Mouse (Mus musculus): ENCODE data around the gene Alb. TPM values are rescaled to one million over a fixed set of nuclear protein-coding genes. Genes with fewer than 3 reads are reported as not detected.

The Alb gene
- 7.0 and 9.9 TPM in 2 replicates for polyA plus RNA-seq (2015; fragmentation: Nextera tagmentation; extraction: Ambion mirVana)

DNA sequence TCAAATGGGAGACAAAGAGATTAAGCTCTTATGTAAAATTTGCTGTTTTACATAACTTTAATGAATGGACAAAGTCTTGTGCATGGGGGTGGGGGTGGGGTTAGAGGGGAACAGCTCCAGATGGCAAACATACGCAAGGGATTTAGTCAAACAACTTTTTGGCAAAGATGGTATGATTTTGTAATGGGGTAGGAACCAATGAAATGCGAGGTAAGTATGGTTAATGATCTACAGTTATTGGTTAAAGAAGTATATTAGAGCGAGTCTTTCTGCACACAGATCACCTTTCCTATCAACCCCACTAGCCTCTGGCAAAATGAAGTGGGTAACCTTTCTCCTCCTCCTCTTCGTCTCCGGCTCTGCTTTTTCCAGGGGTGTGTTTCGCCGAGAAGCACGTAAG, at the start of gene Alb:
TSS of gene Alb (plus strand) at position 279 of the 400 bp plus-strand sequence.

GRCm38 (mm10) chr5:90490518-90490917, 29.8 kb downstream of the Alb start, which contains the start of gene Afp:
TSS of gene Afp (plus strand) at chr5:90490737.

GRCm38 (mm10) chr5:90518356-90519100, 57.8 kb downstream of the Alb start, which contains the start of gene Afm:
TSS of gene Afm (plus strand) at chr5:90518932.

Other genes with a start within 250 kb of the Alb start
- gene Cox18, start 236.9 kb upstream of the Alb start, polyA plus RNA-seq (2015; fragmentation: Nextera tagmentation; extraction: Ambion mirVana): 16.7 and 21.8 TPM in 2 replicates
- 11.6 and 13.7 TPM in 2 replicates for gene Ankrd17, start 94.3 kb upstream of the Alb start, polyA plus RNA-seq (2015; fragmentation: Nextera tagmentation; extraction: Ambion mirVana)
- gene Gm9958, start 93.7 kb upstream of the Alb start, polyA plus RNA-seq (2015; fragmentation: Nextera tagmentation; extraction: Ambion mirVana): 2.4 and 2.5 TPM in 2 replicates
- gene Afp, start 29.8 kb downstream of the Alb start, polyA plus RNA-seq (2015; fragmentation: Nextera tagmentation; extraction: Ambion mirVana): 3.8 and 5.1 TPM in 2 replicates
- not detected in 2 replicates for gene Afm, start 58.0 kb downstream of the Alb start, polyA plus RNA-seq (2015; fragmentation: Nextera tagmentation; extraction: Ambion mirVana)
- not detected in 2 replicates for gene 5830473C10Rik, start 100.2 kb downstream of the Alb start, polyA plus RNA-seq (2015; fragmentation: Nextera tagmentation; extraction: Ambion mirVana)
- gene Rassf6, start 179.8 kb downstream of the Alb start, polyA plus RNA-seq (2015; fragmentation: Nextera tagmentation; extraction: Ambion mirVana): 0.21 and 1.2 TPM in 2 replicates